Mouse (Mus musculus) gastrocnemius, postnatal 25 days (tissue): ENCODE results near the gene Ppp1r36. TPM values are rescaled to one million over a fixed set of nuclear protein-coding genes. Genes with fewer than 3 reads are reported as not detected.
A peak's percentile ranks its signal among the peaks of the same experiment; 100 is the strongest.
"Not testable (repeated sequence)": the region's sequence is repeated elsewhere in the genome, so short reads cannot be mapped to it uniquely, and the experiment has no call there.

Experiments used
- DNase-seq: peaks from one replicate; pipeline ENCODE4 v3.0.0; 2022
- total RNA-seq, 2 experiments: library from RNA; stranded (reverse); gene quantifications; 1 replicate in 1 of 2; 2 replicates in 1 of 2; pipeline ENCODE4 v1.2.3; 2021

Ppp1r36 gene
- total RNA-seq, 2 experiments from 2014 or later, result not detected

DNA sequence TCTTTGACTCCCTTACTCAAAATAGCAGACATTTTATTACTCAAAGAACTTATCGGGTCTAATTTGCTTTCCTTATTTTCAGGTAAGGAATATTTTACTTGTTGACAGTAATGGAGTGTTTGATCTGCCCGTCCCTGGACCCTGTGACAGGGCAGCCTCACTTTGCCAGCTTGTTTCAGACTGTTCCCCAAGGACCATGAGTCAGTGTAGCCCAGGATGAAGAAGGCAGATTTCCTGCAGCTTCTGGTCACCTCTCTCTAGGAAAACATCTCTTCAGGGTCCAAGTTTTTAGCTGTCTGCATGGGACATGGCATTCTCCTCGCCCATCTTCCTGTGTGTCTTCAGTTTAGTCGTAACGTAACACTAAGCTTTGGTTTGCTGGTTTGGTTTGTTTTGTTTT is 20.1 kb upstream of the Ppp1r36 start:
- no peak for DNase-seq

DNA sequence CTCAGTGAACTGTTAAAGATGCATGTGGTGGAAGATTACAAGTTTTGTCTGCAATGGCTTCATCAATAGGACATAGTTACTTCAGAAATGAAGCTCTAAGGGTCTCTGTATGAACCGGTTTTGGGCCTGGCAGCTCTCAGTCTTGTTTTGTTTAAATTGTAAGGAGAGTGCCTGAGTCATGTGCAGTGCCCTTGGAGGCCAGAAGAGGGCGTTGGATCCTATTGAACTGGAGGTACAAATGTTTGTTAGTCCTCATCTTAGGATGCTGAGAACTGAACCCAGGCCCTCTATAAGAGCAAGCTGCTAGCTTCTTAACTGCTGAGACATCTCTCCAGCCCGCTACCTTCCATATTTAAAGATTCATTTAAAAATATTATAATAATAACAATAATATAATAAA is 15.7 kb upstream of the Ppp1r36 start:
- DNase-seq, result no peak

DNA sequence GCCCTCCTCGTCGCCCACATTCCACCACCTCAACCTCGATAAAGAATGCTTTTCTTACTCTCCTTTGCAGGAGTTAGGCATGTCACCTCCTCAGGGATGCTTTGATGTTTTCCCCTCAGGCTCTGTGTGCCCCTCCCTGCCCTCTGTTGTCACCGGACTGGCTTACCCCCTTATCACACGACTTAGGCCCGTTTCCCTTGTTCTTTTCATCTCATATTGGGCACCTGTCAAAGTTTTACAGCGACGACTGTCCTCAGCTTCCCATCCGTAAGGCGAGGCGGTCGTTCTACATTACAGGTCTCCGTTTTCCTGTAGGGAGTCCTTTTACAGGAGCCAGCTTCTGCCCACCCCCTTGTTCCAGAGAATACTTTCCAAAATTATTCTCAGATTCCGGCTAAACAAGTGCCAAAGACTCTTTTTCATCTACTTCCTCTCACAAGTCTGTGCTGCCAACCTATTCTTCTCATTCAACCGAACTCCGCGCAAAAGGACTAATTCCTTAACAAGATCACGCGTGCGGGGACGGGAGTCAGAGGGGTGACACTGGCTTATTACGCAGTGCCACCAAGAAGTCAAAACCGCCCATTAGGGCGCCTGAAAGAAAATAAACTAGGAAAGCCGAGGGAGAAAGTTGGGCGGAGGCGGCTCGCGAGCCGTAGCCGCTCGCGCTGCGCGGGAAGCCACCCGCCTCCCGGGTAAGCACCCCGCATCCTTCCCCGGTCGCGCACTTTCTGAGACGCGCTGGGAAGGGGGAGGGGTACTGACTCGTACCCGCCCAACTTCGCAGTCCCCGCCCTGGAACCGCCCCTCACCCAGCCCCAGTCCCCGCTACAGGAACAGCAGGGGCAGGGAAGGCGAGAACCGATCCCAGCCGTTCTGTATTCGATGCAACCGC is 14.1 kb upstream of the Ppp1r36 start:
- no peak for DNase-seq

DNA sequence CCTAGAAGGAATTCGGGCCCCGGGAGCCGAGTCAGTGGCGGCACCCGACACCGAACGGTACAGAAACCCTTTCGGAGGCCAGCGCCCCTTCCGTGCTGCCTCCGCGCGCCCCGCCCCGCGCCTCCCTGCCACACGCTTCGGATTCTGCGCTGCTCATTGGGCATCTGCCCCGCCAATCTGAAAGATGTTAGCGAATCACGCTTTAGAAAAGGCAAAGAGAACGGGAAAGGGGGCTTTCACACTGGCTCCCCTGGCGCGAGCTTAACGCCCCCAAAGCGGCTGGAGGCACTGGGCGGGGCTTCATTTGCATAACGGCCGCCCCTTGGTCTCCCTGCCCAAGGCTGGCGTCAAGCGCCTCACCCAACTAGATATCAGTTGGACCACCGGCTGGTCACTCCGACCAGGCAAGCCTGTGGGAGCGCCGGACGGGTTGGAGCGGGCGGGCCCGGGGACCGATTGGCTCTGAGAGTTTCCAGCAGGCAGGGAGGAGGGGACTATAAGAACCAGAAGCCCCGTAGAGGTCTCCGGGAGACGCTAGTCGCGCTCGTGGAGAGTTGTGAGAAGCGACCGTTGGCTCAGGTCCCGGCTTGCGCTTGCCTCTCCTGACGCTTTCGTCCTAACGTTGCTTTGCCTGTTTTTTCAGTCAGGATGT is 13.3 kb upstream of the Ppp1r36 start, which contains the start of gene Hspa2:
Gene Hspa2, plus strand, starts transcription at position 291 of the 652 bp plus-strand sequence.
- peak; percentile 100 for DNase-seq

DNA sequence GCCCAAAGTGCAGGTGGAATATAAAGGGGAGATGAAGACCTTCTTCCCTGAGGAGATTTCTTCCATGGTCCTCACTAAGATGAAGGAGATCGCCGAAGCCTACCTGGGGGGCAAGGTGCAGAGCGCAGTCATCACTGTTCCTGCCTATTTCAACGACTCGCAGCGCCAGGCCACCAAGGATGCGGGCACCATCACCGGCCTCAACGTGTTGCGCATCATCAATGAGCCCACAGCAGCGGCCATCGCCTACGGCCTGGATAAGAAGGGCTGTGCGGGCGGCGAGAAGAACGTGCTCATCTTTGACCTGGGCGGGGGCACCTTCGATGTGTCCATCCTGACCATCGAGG is 12.5 kb upstream of the Ppp1r36 start:
- DNase-seq, result no peak

DNA sequence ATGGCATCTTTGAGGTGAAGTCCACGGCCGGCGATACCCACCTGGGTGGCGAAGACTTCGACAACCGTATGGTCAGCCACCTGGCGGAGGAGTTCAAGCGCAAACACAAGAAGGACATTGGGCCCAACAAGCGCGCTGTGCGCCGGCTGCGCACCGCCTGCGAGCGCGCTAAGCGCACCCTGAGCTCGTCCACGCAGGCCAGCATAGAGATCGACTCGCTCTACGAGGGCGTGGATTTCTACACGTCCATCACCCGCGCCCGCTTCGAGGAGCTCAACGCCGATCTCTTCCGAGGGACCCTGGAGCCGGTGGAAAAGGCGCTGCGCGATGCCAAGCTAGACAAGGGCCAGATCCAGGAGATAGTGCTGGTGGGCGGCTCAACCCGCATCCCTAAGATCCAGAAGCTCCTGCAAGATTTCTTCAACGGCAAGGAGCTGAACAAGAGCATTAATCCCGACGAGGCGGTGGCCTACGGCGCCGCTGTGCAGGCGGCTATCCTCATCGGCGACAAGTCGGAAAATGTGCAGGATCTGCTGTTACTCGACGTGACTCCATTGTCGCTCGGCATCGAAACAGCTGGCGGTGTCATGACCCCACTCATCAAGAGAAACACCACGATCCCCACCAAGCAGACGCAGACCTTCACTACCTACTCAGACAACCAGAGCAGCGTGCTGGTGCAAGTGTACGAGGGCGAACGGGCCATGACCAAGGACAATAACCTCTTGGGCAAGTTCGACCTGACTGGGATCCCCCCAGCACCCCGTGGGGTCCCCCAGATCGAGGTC is 12.0 kb upstream of the Ppp1r36 start:
- DNase-seq, result peak; percentile 21

DNA sequence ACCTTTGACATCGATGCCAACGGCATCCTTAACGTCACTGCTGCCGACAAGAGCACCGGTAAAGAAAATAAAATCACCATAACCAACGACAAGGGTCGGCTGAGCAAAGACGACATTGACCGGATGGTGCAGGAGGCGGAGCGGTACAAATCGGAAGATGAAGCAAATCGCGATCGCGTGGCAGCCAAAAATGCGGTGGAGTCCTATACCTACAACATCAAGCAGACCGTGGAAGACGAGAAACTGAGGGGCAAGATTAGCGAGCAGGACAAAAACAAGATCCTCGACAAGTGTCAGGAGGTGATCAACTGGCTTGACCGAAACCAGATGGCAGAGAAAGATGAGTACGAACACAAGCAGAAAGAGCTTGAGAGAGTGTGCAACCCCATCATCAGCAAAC is 11.4 kb upstream of the Ppp1r36 start:
- no peak for DNase-seq

DNA sequence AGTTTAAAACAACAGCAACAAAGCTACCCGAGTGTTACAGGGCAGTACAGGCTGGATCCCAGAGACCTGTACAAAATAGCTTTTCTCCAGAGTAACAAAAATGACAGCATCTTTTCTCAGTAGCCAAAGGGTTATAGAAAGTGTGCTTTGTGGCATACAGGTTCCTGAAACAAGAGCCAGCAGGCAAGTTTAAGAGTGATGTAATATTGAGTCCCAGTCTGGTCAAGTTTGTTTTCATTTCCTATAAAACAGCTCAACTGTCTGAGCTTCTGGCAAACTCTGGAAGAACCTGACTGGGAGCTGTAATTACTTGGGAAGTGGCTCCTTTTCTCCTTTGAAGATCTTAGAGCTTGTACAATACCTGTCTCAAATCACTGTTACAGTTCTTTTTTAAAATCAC is 10.2 kb upstream of the Ppp1r36 start:
- DNase-seq, result no peak

DNA sequence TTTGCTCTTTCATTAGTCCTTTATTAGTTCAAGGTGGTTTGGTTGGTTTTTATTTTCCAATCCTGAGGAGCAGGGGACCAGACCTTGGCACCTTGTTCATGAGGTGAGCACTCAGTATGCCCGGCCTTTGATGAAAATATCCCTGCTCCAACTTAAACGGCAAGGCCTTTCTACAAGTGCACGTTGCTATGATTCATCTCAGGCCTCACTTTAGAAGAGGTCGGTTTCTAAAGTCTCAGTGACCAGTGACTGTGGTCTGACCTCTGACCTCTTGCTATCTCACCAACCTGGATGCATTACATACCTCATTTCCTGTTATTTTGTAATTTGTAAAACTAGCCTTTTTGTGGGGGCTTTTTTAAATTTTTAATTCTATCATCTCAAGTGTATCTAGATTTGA is 8.2 kb upstream of the Ppp1r36 start:
- DNase-seq, result no peak

DNA sequence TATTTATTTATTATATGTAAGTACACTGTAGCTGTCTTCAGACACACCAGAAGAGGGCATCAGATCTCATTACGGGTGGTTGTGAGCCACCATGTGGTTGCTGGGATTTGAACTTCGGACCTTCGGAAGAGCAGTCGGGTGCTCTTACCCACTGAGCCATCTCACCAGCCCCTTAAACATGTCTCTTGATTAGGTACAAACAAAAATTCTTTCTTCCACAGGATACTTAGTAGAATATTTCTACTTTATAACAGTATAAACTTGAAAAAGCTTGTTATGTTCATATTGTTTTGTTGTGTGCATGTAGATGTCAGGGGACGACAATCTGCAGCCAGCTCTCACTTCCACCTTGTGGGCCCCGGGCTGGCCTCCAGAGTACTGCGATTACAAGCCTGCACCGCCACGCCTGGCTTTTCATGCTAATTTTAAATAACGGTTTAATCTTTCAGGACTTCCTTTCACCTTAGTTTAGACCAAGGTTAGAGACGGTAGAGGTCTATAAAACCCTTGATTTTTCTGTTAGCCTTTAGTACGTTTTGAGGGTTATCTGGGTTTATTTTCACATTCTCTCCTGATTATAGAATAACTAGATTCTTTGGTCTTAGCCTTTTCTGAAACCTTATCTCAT is 1.8 kb upstream of the Ppp1r36 start:
- DNase-seq, result no peak

DNA sequence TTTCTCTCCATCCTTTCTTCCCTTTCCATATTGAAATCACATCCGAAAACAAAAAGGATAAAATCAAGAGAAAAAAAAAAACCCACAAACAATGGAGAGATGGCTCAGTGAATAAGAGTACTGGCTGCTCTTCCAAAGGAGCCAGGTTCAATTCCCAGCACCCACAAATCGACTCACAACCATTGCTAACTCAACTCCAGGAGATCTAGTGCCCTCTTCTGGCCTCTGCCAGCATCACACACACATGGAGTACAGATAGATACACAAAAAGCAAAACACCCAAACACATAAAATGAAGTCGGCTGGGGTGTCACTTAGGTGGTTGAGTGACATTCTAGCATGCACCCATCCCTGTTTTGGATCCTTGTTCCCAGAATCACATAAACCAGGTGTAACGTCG is 1.0 kb downstream of the Ppp1r36 start:
- no peak for DNase-seq

DNA sequence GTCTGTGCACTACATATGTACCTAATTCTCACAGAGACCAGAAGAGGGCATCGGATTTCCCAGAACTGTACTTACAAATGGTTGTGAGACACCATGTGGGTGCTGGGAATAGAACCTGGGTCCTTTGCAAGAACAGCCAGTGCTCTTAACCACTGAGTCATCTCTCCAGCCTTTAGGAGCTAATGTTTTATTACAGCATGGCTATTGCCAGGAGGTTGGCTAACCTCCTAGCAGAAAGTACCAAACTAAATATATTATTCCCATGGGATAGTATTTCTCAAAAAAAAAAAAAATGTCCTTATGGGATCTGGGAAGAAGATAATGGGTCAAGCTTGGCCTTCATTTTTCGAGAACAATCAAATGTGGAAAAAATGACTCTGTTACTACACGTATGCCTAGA is 7.9 kb downstream of the Ppp1r36 start:
- no peak for DNase-seq

DNA sequence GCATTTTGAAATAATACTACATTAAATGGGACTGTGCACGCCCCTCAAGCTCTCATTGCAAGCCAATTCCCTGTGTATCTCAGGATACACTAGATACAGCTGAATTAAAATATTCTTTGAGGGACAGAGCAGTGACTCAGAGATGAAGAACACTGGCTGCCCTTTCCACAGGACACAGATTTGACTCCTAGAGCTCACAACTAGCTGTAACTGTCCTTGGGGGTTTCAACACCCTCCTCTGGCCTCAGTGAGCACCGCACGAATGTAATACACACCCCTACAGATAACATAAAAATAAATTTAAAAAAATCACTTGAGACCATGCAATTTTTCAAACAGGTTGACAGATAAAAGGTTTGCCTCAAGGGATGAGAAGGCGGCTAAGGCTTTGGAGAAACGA is 10.2 kb downstream of the Ppp1r36 start:
- DNase-seq, result no peak

DNA sequence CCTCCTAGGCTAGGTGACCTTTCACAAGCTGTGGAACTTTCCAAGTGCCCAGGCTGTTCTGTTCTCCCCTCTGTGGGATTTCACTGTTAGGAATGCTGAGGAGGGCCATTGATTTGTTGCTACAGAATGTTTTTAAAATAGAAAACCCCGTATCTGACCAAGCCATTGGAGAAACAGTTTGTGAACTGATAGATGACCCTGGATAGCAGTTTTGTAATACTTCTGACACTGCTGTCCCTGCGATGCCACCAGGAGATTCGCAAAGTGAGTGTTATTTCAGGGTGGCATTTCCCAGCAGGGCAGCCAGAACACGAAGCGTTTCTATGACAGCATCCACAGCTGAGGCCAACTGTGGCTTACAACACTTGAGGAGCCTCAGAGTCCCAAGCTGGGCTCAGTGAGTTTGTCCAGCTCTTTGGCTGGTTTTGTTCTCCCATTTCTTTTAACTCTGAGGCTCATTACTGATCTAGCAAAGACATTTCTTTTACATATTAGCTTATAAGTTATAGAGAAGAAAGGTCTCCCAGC is 13.6 kb downstream of the Ppp1r36 start:
- DNase-seq, result peak; percentile 37

DNA sequence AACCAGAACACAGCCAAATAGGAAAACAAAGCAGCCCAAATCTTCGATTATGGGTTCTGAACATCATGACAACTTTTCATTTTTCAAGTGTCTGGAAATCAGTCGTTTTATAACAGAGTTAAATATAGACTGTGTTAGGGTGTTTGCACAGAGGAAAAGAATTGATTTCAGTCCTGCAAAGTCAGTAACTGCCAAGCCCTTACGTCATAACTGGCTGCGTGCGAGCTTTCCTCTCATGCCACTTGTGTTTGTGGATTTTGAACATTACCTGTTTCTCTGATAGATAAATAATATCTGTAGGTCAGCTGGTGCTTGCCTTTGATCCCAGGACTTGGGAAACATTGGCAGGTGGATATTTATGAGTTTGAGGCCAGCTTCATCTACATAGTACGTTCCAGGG is 14.1 kb downstream of the Ppp1r36 start:
- no peak for DNase-seq

DNA sequence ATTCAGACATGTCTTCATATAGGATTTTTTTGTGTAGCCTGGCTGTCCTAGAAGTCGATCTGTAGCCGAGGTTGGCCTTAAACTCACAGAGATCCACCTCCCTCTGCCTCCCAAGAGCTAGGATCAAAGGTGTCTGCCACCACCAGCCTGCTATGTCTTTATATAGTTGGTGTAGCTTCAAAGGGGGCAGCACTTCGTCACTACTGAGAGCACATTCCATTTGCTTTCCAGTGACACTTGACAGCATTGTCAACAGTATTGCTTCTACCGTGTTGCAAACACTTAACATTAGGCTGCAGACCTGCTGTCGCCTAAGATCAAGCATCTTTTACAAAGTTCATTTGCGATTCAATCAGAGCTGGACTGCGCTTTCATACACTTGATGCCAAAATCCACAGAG is 16.8 kb downstream of the Ppp1r36 start:
- DNase-seq, result no peak

DNA sequence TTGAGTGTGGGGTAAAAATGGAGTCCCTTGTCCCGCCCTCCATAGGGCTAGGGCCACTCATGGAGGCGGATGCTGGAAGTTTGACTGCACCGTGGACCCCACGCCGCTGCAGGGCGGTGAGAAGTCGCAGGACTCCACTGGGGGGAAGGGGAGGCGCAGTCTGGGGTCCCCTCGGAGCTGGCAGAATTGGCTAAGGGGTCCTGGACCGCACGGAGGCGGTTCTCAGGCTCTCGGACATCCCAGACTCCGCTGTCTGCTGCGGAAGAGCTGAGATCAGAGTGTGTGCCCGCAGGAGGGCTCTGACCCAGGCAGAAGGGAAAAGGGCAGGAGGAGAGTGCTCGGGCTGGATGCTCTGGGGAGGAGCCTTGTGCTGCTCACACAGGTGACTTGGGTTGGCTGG is 17.7 kb downstream of the Ppp1r36 start:
- no peak for DNase-seq

DNA sequence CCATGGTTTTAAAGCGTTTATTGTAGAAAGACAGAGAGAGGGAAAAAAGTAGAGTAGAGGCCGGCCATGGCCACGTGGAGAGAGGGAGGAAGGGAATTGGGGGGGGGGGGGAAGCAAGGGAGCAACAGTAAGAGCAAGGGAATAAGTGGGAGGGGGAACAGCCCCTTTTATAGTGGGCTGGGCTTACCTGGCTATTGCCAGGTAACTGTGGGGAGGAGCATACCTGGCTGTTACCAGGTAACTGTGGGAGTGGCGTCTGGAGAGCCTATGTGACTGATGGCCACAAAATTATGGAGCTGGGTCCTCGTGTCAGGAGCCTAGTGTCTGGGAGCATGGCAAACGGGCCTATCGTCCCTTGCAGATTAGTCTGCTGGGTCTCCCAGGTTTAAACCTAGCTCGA is 18.2 kb downstream of the Ppp1r36 start:
- no peak for DNase-seq

DNA sequence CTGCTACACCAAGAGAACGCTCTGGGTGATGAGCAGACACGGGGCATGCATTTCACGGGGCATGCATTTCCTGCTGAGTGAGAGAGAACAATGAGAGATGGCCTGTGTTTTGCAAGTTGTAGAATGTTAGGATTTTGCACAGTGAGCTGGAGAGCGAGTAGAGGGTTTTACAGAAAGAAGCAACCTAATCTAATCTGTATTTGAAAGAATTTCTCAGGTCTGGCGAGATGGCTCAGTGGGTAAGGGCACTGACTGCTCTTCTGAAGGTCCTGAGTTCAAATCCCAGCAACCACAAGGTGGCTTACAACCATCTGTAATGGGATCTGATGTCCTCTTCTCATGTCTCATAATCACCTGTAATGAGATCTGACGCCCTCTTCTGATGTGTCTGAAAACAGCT is 26.1 kb downstream of the Ppp1r36 start:
- DNase-seq, result not testable (repeated sequence)

DNA sequence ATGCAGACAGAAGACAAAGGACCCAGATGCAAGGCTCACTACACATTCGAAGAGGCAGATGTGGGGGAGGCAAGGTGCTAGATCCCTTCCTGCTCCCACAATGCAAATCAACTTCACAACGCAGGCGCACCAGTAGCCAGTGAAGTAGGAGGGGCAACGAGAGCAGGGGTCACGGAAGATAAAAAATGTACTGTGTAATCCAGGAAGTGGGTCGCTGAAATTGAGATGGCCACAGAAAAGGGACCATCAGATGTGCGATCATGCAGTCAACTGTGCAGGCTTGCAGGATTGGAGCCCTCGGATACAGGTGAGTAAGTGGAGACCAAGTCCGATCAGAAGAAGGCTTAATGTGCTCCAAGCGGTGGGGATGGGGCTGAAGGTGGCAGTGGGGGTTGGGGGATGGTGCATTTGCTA is 27.0 kb downstream of the Ppp1r36 start:
- no peak for DNase-seq

DNA sequence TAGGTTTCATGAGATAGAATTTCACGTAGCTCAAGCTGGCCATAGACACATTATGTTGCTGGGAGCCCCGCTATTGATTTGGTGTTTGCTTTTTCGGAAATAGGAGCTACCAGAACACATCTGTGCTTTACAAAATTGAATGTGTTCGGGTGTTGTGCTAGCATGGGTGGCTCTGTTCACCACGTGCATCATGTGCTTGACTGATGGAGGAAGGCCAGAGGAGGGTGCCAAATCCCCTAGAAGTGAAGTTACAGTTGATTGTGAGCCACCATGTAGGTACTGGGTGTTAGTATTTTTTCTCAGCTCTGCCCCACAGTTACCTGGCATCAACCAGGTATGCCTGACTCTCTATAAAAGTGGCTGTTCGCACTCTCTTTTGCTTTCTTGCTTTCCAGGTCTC is 27.5 kb downstream of the Ppp1r36 start:
- DNase-seq, result no peak

DNA sequence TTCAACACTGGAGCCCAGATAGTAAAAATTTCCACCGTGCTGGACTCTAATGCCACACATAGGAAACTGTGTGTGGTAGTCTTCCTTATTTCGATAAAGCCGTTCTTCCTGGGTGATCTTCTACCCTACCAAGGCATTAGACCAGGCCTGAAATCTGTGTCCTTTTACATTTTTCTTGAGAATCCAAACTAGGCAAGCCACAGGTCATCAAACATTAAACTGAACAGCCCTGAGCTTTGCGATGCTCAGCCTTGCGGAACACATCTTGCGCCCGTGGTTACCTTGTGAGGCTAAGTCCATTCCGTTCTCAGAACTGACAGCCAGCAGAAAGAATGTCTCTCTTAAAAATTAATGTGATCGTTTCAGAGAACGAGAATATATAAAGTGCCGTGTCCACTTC is 28.9 kb downstream of the Ppp1r36 start:
- DNase-seq, result no peak
